Mouse (Mus musculus) lung, postnatal 0 days (tissue): ENCODE measurements around the gene Poc1a.

Source experiments
- CTCF ChIP-seq: IDR thresholded peaks from 2 replicates; pipeline ENCODE4 v1.5.1; 2016; ENCODE audit warnings: antibody characterized with exemption, mild to moderate bottlenecking
- EP300 ChIP-seq: IDR thresholded peaks from 2 replicates; pipeline ENCODE4 v1.6.1; 2016; ENCODE audit warnings: antibody characterized with exemption, mild to moderate bottlenecking, control low read depth

- TF ChIP-seq CTCF (no peak), EP300 (no peak)
These were observed 8.6 kb upstream of the Poc1a start for GRCm38 (mm10) chr9:106272288-106272687.
